Mouse (Mus musculus): ENCODE measurements around the gene Magee1. TPM values are rescaled to one million over a fixed set of nuclear protein-coding genes. Genes with fewer than 3 reads are reported as not detected.
"Not testable (repeated sequence)": the region's sequence is repeated elsewhere in the genome, so short reads cannot be mapped to it uniquely, and the experiment has no call there.

Magee1 gene
- total and polyA plus RNA-seq, 3 experiments, result 0.94 to 1.3 (median 0.98) TPM

- in situ Hi-C loops (cut with MboI; ENCODE audit: low pct_ligation_motif_present, low pct_unique_long_range_greater_than_20kb, low sequenced_read_pairs), result no loop called here
These were observed 40.5 kb upstream of the Magee1 start, which contains the start of gene Pbdc1 for GRCm38 (mm10) chrX:105079615-105080092. Gene Pbdc1 (plus strand): TSS chrX:105079756.

GRCm38 (mm10) chrX:105080096-105080495 lies 40.1 kb upstream of the Magee1 start:
- dilution Hi-C loops (cut with MboI; ENCODE audit: extremely low pct_ligation_motif_present, extremely low pct_unique_long_range_greater_than_20kb, low sequenced_read_pairs), result no loop called here
- H3K79me2 ChIP-seq (replicated peaks; ENCODE audit: control insufficient read depth, extremely low read depth, insufficient read depth, poor library complexity, severe bottlenecking), result peaks cover 10% of the 10 kb centered on the region
- H3K9ac ChIP-seq (ENCODE audit: insufficient read depth, low read depth), result peak overlapping the region; percentile 95
- peaks cover 0 to 3% of the 10 kb centered on the region in 2 experiments; a peak in 1 of 4 replicates for H3K4me1 ChIP-seq (ENCODE audit: control insufficient read depth in 1 of 2, insufficient read depth in 2 of 2)
- peaks cover 6 to 10% of the 10 kb centered on the region in 2 experiments for H3K36me3 ChIP-seq (replicated peaks in 1 of 2; ENCODE audit: control insufficient read depth in 1 of 2, insufficient read depth in 1 of 2, low read length in 1 of 2)
- H3K27ac ChIP-seq (ENCODE audit: insufficient read depth, low read depth), result no peak overlapping the region; the same call in 1 of the 2 replicates
- peak overlapping the region; percentile 87 for H3K4me2 ChIP-seq (ENCODE audit: insufficient read depth, low read depth, poor library complexity, severe bottlenecking)
- no peak for DNase-seq (ENCODE audit: extremely low read depth)
- no peaks in the 10 kb centered on the region for H3K27me3 ChIP-seq (replicated peaks)
- in situ Hi-C loops (cut with MboI; ENCODE audit: low pct_ligation_motif_present, low pct_unique_long_range_greater_than_20kb, low sequenced_read_pairs), result no loop called here
- no peak for TF ChIP-seq MEF2A (IDR thresholded peaks at IDR 0.05; ENCODE audit: borderline replicate concordance, low read depth, low read length)
- no peak for TF ChIP-seq RAD21 (IDR thresholded peaks at IDR 0.05; ENCODE audit: low read depth, low read length)
- no peak for TF ChIP-seq ELF1 (IDR thresholded peaks at IDR 0.05; ENCODE audit: low read depth, low read length)
- no peak for TF ChIP-seq TBP (conservative IDR thresholded peaks at IDR 0.05; ENCODE audit: low read depth, low read length)
- no peak for TF ChIP-seq MAZ (IDR thresholded peaks at IDR 0.05; ENCODE audit: low read depth, low read length)
- no peak for TF ChIP-seq NELFE (IDR thresholded peaks at IDR 0.05; ENCODE audit: low read depth, low read length)
- no peak for TF ChIP-seq ZNF384 (IDR thresholded peaks at IDR 0.05; ENCODE audit: low read depth, low read length)
- no peak for TF ChIP-seq PAX5 (IDR thresholded peaks at IDR 0.05; ENCODE audit: low read length)
- TF ChIP-seq POLR2A (IDR thresholded peaks at IDR 0.05; ENCODE audit: low read depth, low read length), result no peak
- TF ChIP-seq ZC3H11A (IDR thresholded peaks at IDR 0.05; ENCODE audit: low read depth, low read length), result no peak
- TF ChIP-seq JUND (conservative IDR thresholded peaks at IDR 0.05; ENCODE audit: low read depth, low read length), result no peak
- TF ChIP-seq E2F4 (IDR thresholded peaks at IDR 0.05; ENCODE audit: insufficient replicate concordance, low read depth, low read length), result no peak
- TF ChIP-seq MXI1 (IDR thresholded peaks at IDR 0.05; ENCODE audit: low read depth, low read length), result no peak
- H3K9me3 ChIP-seq (replicated peaks; ENCODE audit: low read length), result no peaks in the 10 kb centered on the region
- H3K4me3 ChIP-seq (replicated peaks in 1 of 3; ENCODE audit: low read depth in 2 of 3, low read length in 2 of 3, poor library complexity in 1 of 3), result peak overlapping the region; percentile 60 to 78 (median 70)

More at GRCm38 (mm10) chrX:105079615-105080092, 40.5 kb upstream of the Magee1 start, which contains the start of gene Pbdc1:
- dilution Hi-C loops (cut with MboI; ENCODE audit: extremely low pct_ligation_motif_present, extremely low pct_unique_long_range_greater_than_20kb, low sequenced_read_pairs), result no loop called here
- Histone ChIP-seq H3K27ac (ENCODE audit: insufficient read depth, low read depth) (peak within 1 kb of the TSS; percentile 31; the same call in 1 of the 2 replicates), H3K36me3 (replicated peaks in 1 of 2; ENCODE audit: control insufficient read depth in 1 of 2, insufficient read depth in 1 of 2, low read length in 1 of 2) (peaks cover 6 to 10% of the 10 kb centered on the region in 2 experiments), H3K9ac (ENCODE audit: insufficient read depth, low read depth) (peak within 1 kb of the TSS; percentile 95), H3K4me1 (ENCODE audit: control insufficient read depth in 1 of 2, insufficient read depth in 2 of 2) (peaks cover 0 to 3% of the 10 kb centered on the region in 2 experiments; a peak in 1 of 4 replicates), H3K79me2 (replicated peaks; ENCODE audit: control insufficient read depth, extremely low read depth, insufficient read depth, poor library complexity, severe bottlenecking) (peaks cover 10% of the 10 kb centered on the region), H3K27me3 (replicated peaks) (no peaks in the 10 kb centered on the region), H3K4me3 (replicated peaks in 1 of 3; ENCODE audit: low read depth in 2 of 3, low read length in 2 of 3, poor library complexity in 1 of 3) (peak within 1 kb of the TSS; percentile 60 to 86 (median 78)), H3K9me3 (replicated peaks; ENCODE audit: low read length) (no peaks in the 10 kb centered on the region), H3K4me2 (ENCODE audit: insufficient read depth, low read depth, poor library complexity, severe bottlenecking) (peak within 1 kb of the TSS; percentile 87)
- DNase-seq (ENCODE audit: extremely low read depth), result peak; percentile 87
- TF ChIP-seq NELFE (IDR thresholded peaks at IDR 0.05; ENCODE audit: low read depth, low read length), result peak; percentile 64
- TF ChIP-seq MYC (IDR thresholded peaks at IDR 0.05; ENCODE audit: low read depth, low read length), result peak; percentile 67; the same call in 1 of the 2 replicates
- TF ChIP-seq ELF1 (IDR thresholded peaks at IDR 0.05; ENCODE audit: low read depth, low read length), result peak; percentile 93
- peak; percentile 50; the same call in 1 of the 2 replicates for TF ChIP-seq ZNF384 (IDR thresholded peaks at IDR 0.05; ENCODE audit: low read depth, low read length)
- no peak for TF ChIP-seq GABPA (IDR thresholded peaks at IDR 0.05; ENCODE audit: insufficient replicate concordance, low read depth, low read length)
- TF ChIP-seq NRF1 (IDR thresholded peaks at IDR 0.05; ENCODE audit: low read depth, low read length), result peak; percentile 91
- no peak for TF ChIP-seq MAFK (IDR thresholded peaks at IDR 0.05; ENCODE audit: insufficient replicate concordance, low read length)
- TF ChIP-seq HCFC1 (IDR thresholded peaks at IDR 0.05; ENCODE audit: low read depth, low read length), result peak; percentile 84
- TF ChIP-seq TCF12 (IDR thresholded peaks at IDR 0.05; ENCODE audit: low read depth, low read length), result peak; percentile 45; the same call in 1 of the 2 replicates
- peak; percentile 22 for TF ChIP-seq MAX (IDR thresholded peaks at IDR 0.05; ENCODE audit: low read length)
- TF ChIP-seq KAT2A (IDR thresholded peaks at IDR 0.05; ENCODE audit: insufficient replicate concordance, low read length), result peak; percentile 71; the same call in 1 of the 2 replicates
- peak; percentile 68 for TF ChIP-seq MXI1 (IDR thresholded peaks at IDR 0.05; ENCODE audit: low read depth, low read length)
- no peak for TF ChIP-seq SIN3A (IDR thresholded peaks at IDR 0.05; ENCODE audit: low read length)
- TF ChIP-seq POLR2A (IDR thresholded peaks at IDR 0.05; ENCODE audit: low read depth, low read length), result peak; percentile 78
- TF ChIP-seq E2F4 (IDR thresholded peaks at IDR 0.05; ENCODE audit: insufficient replicate concordance, low read depth, low read length), result 0 out of 2 replicates have a peak, but pooled peaks have one; percentile 64
- TF ChIP-seq ZC3H11A (IDR thresholded peaks at IDR 0.05; ENCODE audit: low read depth, low read length), result no peak
- TF ChIP-seq EP300 (IDR thresholded peaks at IDR 0.05; ENCODE audit: low read length), result no peak

- H3K27ac ChIP-seq (ENCODE audit: insufficient read depth, low read depth), result not testable (repeated sequence)
These were observed 37.2 kb upstream of the Magee1 start for GRCm38 (mm10) chrX:105083013-105083412.

More at GRCm38 (mm10) chrX:105083013-105083412, 37.2 kb upstream of the Magee1 start:
- H3K9ac ChIP-seq (ENCODE audit: insufficient read depth, low read depth); H3K27me3 ChIP-seq (replicated peaks); H3K4me1 ChIP-seq (ENCODE audit: control insufficient read depth in 1 of 2, insufficient read depth in 2 of 2); H3K9me3 ChIP-seq (replicated peaks; ENCODE audit: low read length); in situ Hi-C loops (cut with MboI; ENCODE audit: low pct_ligation_motif_present, low pct_unique_long_range_greater_than_20kb, low sequenced_read_pairs); H3K4me2 ChIP-seq (ENCODE audit: insufficient read depth, low read depth, poor library complexity, severe bottlenecking); DNase-seq (ENCODE audit: extremely low read depth); H3K4me3 ChIP-seq (replicated peaks in 1 of 3; ENCODE audit: low read depth in 2 of 3, low read length in 2 of 3, poor library complexity in 1 of 3); dilution Hi-C loops (cut with MboI; ENCODE audit: extremely low pct_ligation_motif_present, extremely low pct_unique_long_range_greater_than_20kb, low sequenced_read_pairs): not testable (repeated sequence)
- H3K79me2 ChIP-seq (replicated peaks; ENCODE audit: control insufficient read depth, extremely low read depth, insufficient read depth, poor library complexity, severe bottlenecking), result peaks cover 10% of the 10 kb centered on the region
- H3K36me3 ChIP-seq (replicated peaks in 1 of 2; ENCODE audit: control insufficient read depth in 1 of 2, insufficient read depth in 1 of 2, low read length in 1 of 2), result peaks cover 12 to 29% of the 10 kb centered on the region in 2 experiments
